Mouse (Mus musculus): Measurements from ENCODE around the gene Map3k10.

Map3k10 gene

GRCm38 (mm10) chr7:27674522-27675221 lies at the start of gene Map3k10:
TSS of gene Map3k10 (minus strand) at chr7:27674598.
- DNase-seq: peak; percentile 89 to 93

GRCm38 (mm10) chr7:27721951-27722350 lies 47.6 kb upstream of the Map3k10 start:
- no peak for DNase-seq

GRCm38 (mm10) chr7:27710402-27710801 lies 36.0 kb upstream of the Map3k10 start:
- no peak for DNase-seq

GRCm38 (mm10) chr7:27696711-27697110 lies 22.3 kb upstream of the Map3k10 start:
- no peak for DNase-seq

- DNase-seq: peak in 1 of 2 experiments; percentile 26
These were observed 16.7 kb upstream of the Map3k10 start for GRCm38 (mm10) chr7:27691076-27691475.

- peak; percentile 95 to 98 for DNase-seq
These were observed 14.6 kb upstream of the Map3k10 start, which contains the start of gene Zfp607b for GRCm38 (mm10) chr7:27688815-27689612. TSS of gene Zfp607b (plus strand) at chr7:27689340.

GRCm38 (mm10) chr7:27688246-27688788 lies 13.9 kb upstream of the Map3k10 start:
- DNase-seq: no peak

- no peak for DNase-seq
These were observed 13.4 kb upstream of the Map3k10 start for GRCm38 (mm10) chr7:27687836-27688235.

- DNase-seq: no peak
These were observed 12.6 kb upstream of the Map3k10 start for GRCm38 (mm10) chr7:27687043-27687442.

- DNase-seq: no peak
These were observed 11.3 kb upstream of the Map3k10 start for GRCm38 (mm10) chr7:27685681-27686080.

GRCm38 (mm10) chr7:27685220-27685619 lies 10.8 kb upstream of the Map3k10 start:
- DNase-seq: no peak

- DNase-seq: no peak
These were observed 8.8 kb upstream of the Map3k10 start for GRCm38 (mm10) chr7:27683218-27683617.

- DNase-seq: no peak
These were observed 819 bp upstream of the Map3k10 start for GRCm38 (mm10) chr7:27675222-27675612.

GRCm38 (mm10) chr7:27674195-27674521 lies 240 bp downstream of the Map3k10 start:
- no peak for DNase-seq

GRCm38 (mm10) chr7:27673575-27674131 lies 745 bp downstream of the Map3k10 start:
- no peak for DNase-seq

- DNase-seq: no peak
These were observed 1.3 kb downstream of the Map3k10 start for GRCm38 (mm10) chr7:27673064-27673574.

GRCm38 (mm10) chr7:27662038-27662437 lies 12.4 kb downstream of the Map3k10 start:
- no peak for DNase-seq

- no peak for DNase-seq
These were observed 15.4 kb downstream of the Map3k10 start for GRCm38 (mm10) chr7:27658712-27659663.

GRCm38 (mm10) chr7:27657824-27658395 lies 16.5 kb downstream of the Map3k10 start:
- DNase-seq: no peak

GRCm38 (mm10) chr7:27656600-27656999 lies 17.8 kb downstream of the Map3k10 start:
- no peak for DNase-seq

- no peak for DNase-seq
These were observed 18.9 kb downstream of the Map3k10 start for GRCm38 (mm10) chr7:27655545-27655944.

Measured in kidney, adult 8-10 months (tissue).